Mouse (Mus musculus) cerebellum, postnatal 4 days (tissue): Measurements from ENCODE around the gene Wtip.
"Not testable (repeated sequence)": the region's sequence is repeated elsewhere in the genome, so short reads cannot be mapped to it uniquely, and the experiment has no call there.

ENCODE experiments used
- DNase-seq, 2 experiments: peaks; one replicate each; pipeline ENCODE4 v3.0.0; 2022; ENCODE audit warnings: low spot score in 2 of 2, mixed read lengths in 1 of 2

Wtip gene

GRCm38 (mm10) chr7:34120636-34121035, 12.4 kb downstream of the Wtip start:
- DNase-seq: not testable (repeated sequence)

GRCm38 (mm10) chr7:34116601-34117000, 16.5 kb downstream of the Wtip start:
- no peak for DNase-seq

GRCm38 (mm10) chr7:34109190-34109589, 23.9 kb downstream of the Wtip start:
- DNase-seq: no peak

- DNase-seq: no peak
These were observed 31.8 kb downstream of the Wtip start for GRCm38 (mm10) chr7:34101276-34101675.

- DNase-seq: no peak
These were observed 33.1 kb downstream of the Wtip start for GRCm38 (mm10) chr7:34100002-34100401.

- no peak for DNase-seq
These were observed 38.1 kb downstream of the Wtip start, which contains the start of gene Scgb1b30 for GRCm38 (mm10) chr7:34094911-34095481. Scgb1b30 (plus strand) TSS chr7:34095431.

- not testable (repeated sequence) for DNase-seq
These were observed 64.9 kb downstream of the Wtip start for GRCm38 (mm10) chr7:34068132-34068531.
